Mouse (Mus musculus) gastrocnemius, adult 18-20 months (tissue): Measurements from ENCODE around the gene Acsbg1. TPM values are rescaled to one million over a fixed set of nuclear protein-coding genes. Genes with fewer than 3 reads are reported as not detected.
"Not testable (repeated sequence)": the region's sequence is repeated elsewhere in the genome, so short reads cannot be mapped to it uniquely, and the experiment has no call there.

ENCODE experiments used
- DNase-seq: peaks from one replicate; pipeline ENCODE4 v3.0.0; 2021; ENCODE audit warnings: low spot score
- total RNA-seq, 2 experiments: library from RNA; stranded (reverse); gene quantifications; 2 replicates each; pipeline ENCODE4 v1.2.3; 2021

Acsbg1 gene
- total RNA-seq, 2 experiments from 2014 or later = 0.14 to 0.57 TPM

- DNase-seq = no peak
Observed at GRCm38 (mm10) chr9:54614182-54614850, 47.4 kb downstream of the Acsbg1 start.

GRCm38 (mm10) chr9:54612781-54613191 is 48.9 kb downstream of the Acsbg1 start:
- DNase-seq = no peak

- DNase-seq = peak; percentile 75
Observed at GRCm38 (mm10) chr9:54604886-54605285, 56.8 kb downstream of the Acsbg1 start.

GRCm38 (mm10) chr9:54604131-54604654 is 57.5 kb downstream of the Acsbg1 start:
- DNase-seq = no peak

- DNase-seq = no peak
Observed at GRCm38 (mm10) chr9:54602916-54603315, 58.8 kb downstream of the Acsbg1 start.

GRCm38 (mm10) chr9:54602386-54602785 is 59.3 kb downstream of the Acsbg1 start:
- no peak for DNase-seq

GRCm38 (mm10) chr9:54596752-54597465 is 64.8 kb downstream of the Acsbg1 start:
- DNase-seq = peak; percentile 65

GRCm38 (mm10) chr9:54593652-54594051 is 68.0 kb downstream of the Acsbg1 start:
- DNase-seq = peak; percentile 42

GRCm38 (mm10) chr9:54587863-54588262 is 73.8 kb downstream of the Acsbg1 start:
- no peak for DNase-seq

- DNase-seq = peak; percentile 98
Observed at GRCm38 (mm10) chr9:54586199-54587061, 75.2 kb downstream of the Acsbg1 start, which contains the start of gene Idh3a. TSS of gene Idh3a (plus strand) at chr9:54586334.

- no peak for DNase-seq
Observed at GRCm38 (mm10) chr9:54585839-54586198, 75.9 kb downstream of the Acsbg1 start.

- not testable (repeated sequence) for DNase-seq
Observed at GRCm38 (mm10) chr9:54584127-54584526, 77.5 kb downstream of the Acsbg1 start.

- no peak for DNase-seq
Observed at GRCm38 (mm10) chr9:54583712-54584111, 78.0 kb downstream of the Acsbg1 start.

- DNase-seq = no peak
Observed at GRCm38 (mm10) chr9:54571130-54571839, 90.4 kb downstream of the Acsbg1 start.

- no peak for DNase-seq
Observed at GRCm38 (mm10) chr9:54568732-54569131, 92.9 kb downstream of the Acsbg1 start.

GRCm38 (mm10) chr9:54566958-54567357 is 94.7 kb downstream of the Acsbg1 start:
- DNase-seq = no peak

GRCm38 (mm10) chr9:54560831-54561601 is 100.7 kb downstream of the Acsbg1 start:
- DNase-seq = peak; percentile 60

- peak; percentile 89 for DNase-seq
Observed at GRCm38 (mm10) chr9:54559771-54560471, 101.7 kb downstream of the Acsbg1 start, which contains the start of gene Cib2. TSS of gene Cib2 (minus strand) at chr9:54560218.

- peak; percentile 63 for DNase-seq
Observed at GRCm38 (mm10) chr9:54558731-54559130, 102.9 kb downstream of the Acsbg1 start.

- DNase-seq = no peak
Observed at GRCm38 (mm10) chr9:54555044-54555443, 106.6 kb downstream of the Acsbg1 start.
